Mouse (Mus musculus): ENCODE measurements at regions not wholly inside any gene's neighbourhood (a gene's known extent, or its start where the extent isn't known, plus 50 kb on each side); places are given as distances from the start of the nearest gene placed in this dataset.

DNA sequence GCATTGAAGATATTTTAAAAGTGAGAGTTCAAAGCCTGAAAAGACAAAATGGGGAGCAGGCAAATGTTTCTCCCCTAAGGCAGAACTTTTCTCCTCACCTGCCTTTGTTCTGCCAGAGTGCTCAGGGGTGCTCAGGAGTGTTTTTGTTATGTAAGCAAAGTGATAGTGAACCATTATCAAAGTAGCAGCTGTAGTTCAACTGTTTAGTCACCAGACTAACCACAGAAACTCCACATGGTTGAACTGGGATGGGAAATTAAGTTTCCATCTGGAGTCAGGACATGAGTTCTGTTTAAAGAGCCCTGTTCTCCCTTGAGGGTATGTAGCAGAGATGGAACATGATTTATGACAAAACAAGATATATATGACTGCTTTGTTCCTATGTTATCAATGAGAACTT, 482.6 kb upstream of the Adam24 start:
- H3K4me3 ChIP-seq (replicated peaks): no peak overlapping the region
- no peaks in the 10 kb centered on the region for H3K27me3 ChIP-seq (replicated peaks)
- no peaks in the 10 kb centered on the region for H3K36me3 ChIP-seq
- H3K9me3 ChIP-seq: no peaks in the 10 kb centered on the region
- H3K4me2 ChIP-seq: no peak overlapping the region
- no peak overlapping the region for H3K9ac ChIP-seq
- ATAC-seq (ENCODE audit: insufficient read depth, low FRiP score, low read depth): no peak
- H3K27ac ChIP-seq: no peak overlapping the region
- no peaks in the 10 kb centered on the region for H3K4me1 ChIP-seq

- H3K27me3 ChIP-seq (replicated peaks): no peaks in the 10 kb centered on the region
- no peak overlapping the region for H3K4me2 ChIP-seq
- no peak overlapping the region for H3K27ac ChIP-seq
- H3K4me3 ChIP-seq (replicated peaks): no peak overlapping the region
- no peaks in the 10 kb centered on the region for H3K9me3 ChIP-seq
- no peak overlapping the region for H3K9ac ChIP-seq
- WGBS: 40% methylated on average over 1 of the region's 1 CpGs
- no peak for ATAC-seq (ENCODE audit: insufficient read depth, low FRiP score, low read depth)
- no peaks in the 10 kb centered on the region for H3K36me3 ChIP-seq
- no peaks in the 10 kb centered on the region for H3K4me1 ChIP-seq
Observed at GRCm38 (mm10) chr8:40193148-40193547, 481.7 kb upstream of the Adam24 start.

GRCm38 (mm10) chr8:40210871-40211270, 464.0 kb upstream of the Adam24 start:
- Histone ChIP-seq H3K36me3 (no peaks in the 10 kb centered on the region), H3K27ac (no peak overlapping the region), H3K4me3 (replicated peaks) (no peak overlapping the region), H3K27me3 (replicated peaks) (no peaks in the 10 kb centered on the region), H3K4me1 (no peaks in the 10 kb centered on the region), H3K9me3 (no peaks in the 10 kb centered on the region), H3K9ac (no peak overlapping the region), H3K4me2 (no peak overlapping the region)
- ATAC-seq (ENCODE audit: insufficient read depth, low FRiP score, low read depth): no peak
- 82% methylated on average over 4 of the region's 4 CpGs for WGBS

DNA sequence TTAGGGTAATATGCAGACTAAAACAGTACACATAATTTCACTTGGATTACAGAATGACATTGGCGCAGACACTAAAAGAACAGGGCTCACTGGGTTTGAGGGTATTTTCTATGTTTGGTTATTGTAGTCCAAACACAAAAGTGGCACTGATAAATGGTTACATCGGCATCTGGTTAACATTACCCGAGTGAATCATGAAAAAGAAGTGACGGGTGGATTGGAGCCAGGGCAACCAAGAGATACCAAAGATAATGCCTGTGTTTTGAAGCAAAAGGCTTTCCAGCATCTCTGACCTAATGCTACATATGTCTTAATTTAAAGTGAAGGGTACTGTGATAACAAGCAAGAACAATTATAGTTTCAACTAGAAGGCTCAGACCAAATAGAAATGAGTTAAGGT, 451.4 kb upstream of the Adam24 start:
- Histone ChIP-seq H3K27ac (no peak overlapping the region), H3K4me1 (no peaks in the 10 kb centered on the region), H3K36me3 (no peaks in the 10 kb centered on the region), H3K4me3 (replicated peaks) (no peak overlapping the region), H3K9me3 (no peaks in the 10 kb centered on the region), H3K4me2 (no peak overlapping the region), H3K9ac (no peak overlapping the region), H3K27me3 (replicated peaks) (no peaks in the 10 kb centered on the region)
- no peak for ATAC-seq (ENCODE audit: insufficient read depth, low FRiP score, low read depth)
- 22% methylated on average over 4 of the region's 4 CpGs for WGBS

DNA sequence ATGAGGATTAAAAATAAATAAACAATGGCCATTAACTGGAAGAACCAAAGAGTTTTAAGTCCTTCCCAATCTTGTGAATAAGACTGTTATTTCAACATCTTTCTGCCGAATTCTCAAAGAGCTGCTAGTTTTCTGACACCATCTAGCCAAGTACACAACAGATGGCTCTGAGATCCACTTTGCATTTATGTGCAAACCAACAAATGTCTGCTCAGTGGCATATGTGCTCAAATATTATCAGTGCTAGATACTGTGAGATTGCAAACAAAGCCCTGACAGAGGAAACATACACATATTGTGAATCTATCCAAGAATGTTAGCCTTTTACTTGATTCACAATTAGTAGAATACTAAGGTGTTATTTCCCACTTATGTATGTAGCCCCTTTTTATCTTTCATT, 447.6 kb upstream of the Adam24 start:
- H3K36me3 ChIP-seq: no peaks in the 10 kb centered on the region
- no peak overlapping the region for H3K9ac ChIP-seq
- no peak overlapping the region for H3K27ac ChIP-seq
- 54% methylated on average over 1 of the region's 1 CpGs for WGBS
- H3K27me3 ChIP-seq (replicated peaks): no peaks in the 10 kb centered on the region
- no peak overlapping the region for H3K4me2 ChIP-seq
- H3K9me3 ChIP-seq: no peaks in the 10 kb centered on the region
- H3K4me3 ChIP-seq (replicated peaks): no peak overlapping the region
- ATAC-seq (ENCODE audit: insufficient read depth, low FRiP score, low read depth): no peak
- no peaks in the 10 kb centered on the region for H3K4me1 ChIP-seq
